Mouse (Mus musculus) kidney, adult 18-20 months (tissue): ENCODE results near the gene Apobec3.
"Not testable (repeated sequence)": the region's sequence is repeated elsewhere in the genome, so short reads cannot be mapped to it uniquely, and the experiment has no call there.

Experiments used
- DNase-seq: peaks from one replicate; pipeline ENCODE4 v3.0.0; 2021

The Apobec3 gene

DNA sequence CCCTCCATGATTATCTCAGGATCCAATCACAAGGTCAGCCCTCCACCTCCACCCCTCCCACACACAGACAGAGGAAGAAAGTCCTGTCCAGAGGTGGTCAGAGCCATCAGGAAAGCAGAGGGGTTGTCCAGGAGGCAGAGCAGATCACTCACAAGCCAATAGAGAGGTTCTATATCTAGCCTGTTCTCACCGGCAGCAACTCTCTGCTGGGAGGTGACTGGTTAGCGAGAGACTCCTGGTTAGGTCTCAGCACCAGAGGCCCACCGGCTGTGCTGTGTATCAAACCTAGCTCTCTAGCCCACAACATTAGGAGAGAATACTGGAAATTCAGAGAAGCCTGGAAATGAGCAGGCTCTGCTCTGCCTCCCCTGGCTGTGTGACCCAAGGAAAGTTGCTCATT lies 38.3 kb downstream of the Apobec3 start:
- DNase-seq = no peak

DNA sequence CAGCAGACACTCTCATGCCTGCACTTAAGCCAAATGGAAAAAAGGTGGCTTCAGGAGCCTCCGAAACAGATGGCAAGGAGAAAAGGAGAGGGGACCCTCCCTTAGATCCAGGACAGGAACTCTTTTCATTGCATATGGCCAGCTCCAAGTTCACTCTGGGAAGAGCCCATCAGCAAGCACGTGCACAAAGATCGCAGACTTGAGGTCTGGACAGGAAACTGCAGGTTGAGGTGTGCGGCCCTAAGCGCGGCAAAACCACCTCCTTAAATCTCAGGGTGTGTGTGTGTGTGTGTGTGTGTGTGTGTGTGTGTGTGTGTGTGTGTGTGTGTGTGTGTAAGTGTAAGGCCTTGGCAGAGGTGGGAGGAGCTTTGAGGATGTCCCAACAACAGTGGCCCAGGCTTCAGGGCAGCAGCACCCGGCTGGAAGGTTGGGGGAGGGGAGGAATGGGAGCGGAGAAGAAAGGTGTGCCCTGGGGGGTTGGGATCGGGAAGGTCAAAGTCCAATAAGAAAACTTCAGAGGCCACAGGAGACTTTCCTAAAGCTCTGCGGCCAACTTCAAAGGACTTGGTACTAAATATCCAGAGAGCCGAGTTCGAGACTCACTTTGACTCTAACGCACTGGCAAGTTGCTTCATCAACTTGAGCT lies 40.2 kb downstream of the Apobec3 start:
- DNase-seq = peak; percentile 50

DNA sequence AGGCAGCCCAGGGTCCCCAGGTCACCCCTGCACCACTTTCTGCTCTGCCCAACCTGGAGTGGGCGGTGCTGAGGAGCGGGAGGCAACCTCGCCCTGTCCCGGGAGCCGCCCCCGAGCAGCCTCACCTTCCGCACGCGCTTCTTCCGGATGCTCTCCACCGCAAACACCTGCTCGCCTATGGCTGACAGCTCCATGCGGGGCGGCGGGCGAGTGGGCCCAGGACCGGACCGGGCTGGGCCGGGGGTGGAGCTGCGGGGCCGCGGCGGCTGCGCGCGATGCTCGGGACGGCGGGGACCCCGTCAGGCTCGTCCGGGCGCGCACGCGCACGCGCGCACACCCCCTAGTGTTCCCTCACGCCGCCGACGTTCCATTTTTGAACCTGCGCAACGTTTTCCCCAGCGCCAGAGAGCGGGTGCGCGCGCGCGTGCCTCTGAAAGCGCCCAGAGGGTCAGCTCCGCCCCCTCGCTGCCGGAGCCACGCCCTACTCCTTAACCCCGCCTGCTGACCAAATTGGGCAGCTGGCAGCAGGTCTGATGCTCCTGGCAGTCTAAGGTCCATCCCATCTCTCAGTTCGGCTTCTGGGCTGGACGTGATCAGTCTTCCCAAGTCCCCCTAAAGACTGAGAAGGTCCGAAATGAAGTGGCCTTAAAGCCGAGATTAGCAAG lies 41.0 kb downstream of the Apobec3 start:
- DNase-seq = peak; percentile 97

DNA sequence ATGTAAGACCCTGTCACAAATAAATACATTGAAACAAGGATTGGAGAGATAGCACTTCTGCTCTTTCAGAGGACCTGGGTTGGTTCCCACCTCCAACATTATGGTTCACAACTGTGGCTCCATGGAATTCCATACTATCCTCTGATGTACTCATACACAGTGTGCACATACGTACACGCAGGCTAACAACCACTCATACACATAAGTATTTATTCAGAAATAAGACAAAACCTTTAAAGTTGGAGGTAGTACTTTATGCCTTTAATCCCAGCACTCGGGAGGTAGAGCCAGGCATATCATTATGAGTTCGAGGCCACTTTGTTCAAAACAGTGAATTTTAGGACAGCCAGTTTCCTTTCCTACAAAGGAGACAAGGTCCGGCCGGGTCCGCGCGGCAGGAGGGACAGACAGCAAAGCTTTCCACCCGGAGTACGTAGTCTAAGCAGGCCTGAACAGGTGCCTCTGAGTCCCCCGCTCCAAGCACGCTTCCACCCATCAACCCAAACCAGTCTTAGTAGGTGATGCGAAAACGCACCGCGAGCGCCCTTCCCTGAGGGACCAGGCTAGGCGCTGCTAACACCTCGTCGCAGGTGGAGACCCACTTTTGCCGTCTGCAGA lies 41.7 kb downstream of the Apobec3 start:
- DNase-seq = no peak

DNA sequence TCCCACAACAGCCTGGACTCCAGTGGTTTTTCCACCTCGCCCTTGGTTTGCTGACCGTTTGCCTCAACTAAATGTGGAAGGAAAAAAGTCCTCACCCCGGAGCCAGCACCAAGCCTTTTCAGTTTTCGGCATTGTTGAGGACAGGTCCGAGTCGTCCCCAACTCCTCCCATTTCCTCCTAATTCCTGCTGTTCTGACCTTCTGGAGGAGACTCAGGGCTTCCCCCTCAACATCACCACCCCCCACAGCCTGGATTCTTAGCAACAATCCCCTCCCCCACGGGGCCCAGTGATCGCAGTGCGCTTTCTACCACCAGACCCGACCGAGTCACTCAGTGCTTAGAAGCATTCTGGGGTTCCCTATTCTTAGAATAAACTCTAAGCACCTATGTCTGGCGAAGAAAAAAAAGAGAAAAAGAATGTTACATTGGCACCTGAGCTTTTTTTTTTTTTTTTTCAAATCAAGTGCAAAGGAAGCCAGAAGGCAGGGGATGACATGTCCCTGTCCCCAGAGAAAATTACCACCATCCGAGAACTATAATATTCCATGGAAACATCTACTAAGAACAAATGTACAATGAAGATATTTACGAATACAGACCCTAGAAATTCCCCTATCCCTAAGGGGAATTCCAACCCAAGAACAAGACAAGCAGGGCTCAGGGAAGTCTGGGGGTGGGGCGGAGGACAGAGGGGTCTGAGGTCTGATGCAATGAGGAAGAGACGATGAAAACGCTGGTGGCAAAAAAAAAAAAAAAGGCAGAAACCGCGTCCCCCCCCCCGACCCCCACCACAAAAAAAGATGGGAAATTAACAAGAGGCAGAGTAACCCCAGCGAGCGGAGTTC lies 42.4 kb downstream of the Apobec3 start:
- DNase-seq = no peak

DNA sequence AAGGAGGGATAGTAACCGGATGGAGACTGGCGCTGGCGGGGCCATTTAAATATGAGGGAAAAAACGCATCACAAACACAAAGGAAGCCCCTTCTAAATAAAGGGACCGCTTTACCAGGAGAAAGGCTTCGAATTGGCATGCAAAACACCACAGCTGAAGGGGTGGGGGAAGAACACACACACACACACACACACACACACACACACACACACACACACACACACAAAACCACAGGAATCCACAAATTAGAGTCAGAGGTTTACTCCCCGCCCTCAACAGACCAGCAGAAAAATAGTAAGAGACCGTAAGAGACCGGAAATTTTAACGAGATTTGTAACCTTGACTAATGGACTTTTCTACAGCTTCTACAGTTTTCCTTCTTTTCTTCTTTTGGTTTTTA lies 43.3 kb downstream of the Apobec3 start:
- no peak for DNase-seq

DNA sequence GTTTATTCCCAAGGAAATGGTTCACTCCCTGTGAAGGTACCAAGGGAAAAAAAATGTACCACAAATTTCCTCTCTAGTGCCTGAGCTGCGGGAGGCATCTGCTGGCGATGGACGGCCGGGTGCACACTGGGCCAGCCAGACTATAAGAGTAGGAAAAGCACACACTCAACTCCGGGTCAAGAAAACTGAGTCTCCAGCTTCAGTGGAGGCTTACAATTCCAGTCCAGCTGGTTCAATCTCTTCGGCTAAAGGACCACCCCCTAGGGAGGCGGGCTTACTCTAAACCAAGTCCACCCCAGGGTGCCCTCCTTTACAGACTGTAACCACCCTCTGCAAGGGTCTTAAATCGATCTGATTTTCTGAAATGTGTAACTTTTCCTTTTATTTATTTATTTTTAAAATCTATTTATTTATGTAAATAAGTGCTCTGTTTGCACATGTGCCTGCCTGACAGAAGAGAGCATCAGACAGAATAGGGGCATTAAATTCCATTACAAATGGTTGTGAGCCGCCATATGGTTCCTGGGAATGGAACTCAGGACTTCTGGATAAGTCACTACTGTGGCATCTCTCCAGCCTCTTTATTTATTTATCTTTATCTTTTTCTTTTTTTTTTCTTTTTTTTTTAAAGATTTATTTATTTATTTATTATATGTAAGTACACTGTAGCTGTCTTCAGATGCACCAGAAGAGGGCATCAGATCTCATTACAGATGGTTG lies 44.4 kb downstream of the Apobec3 start:
- no peak for DNase-seq

DNA sequence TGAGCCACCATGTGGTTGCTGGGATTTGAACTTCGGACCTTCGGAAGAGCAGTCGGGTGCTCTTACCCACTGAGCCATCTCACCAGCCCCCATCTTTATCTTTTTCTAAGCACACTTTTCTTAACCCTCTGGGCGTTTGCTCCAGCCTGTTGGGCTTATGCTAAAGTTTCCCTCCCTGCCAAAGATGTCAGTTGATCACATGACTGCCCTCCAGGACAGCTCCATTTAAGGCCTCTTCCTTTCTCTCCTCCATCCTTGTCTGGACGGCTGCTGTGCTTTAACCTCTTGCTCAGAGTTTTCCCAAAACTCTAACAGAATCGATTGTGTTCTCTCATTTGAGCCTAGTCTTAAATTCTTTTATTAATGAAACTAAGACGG lies 44.9 kb downstream of the Apobec3 start:
- no peak for DNase-seq

DNA sequence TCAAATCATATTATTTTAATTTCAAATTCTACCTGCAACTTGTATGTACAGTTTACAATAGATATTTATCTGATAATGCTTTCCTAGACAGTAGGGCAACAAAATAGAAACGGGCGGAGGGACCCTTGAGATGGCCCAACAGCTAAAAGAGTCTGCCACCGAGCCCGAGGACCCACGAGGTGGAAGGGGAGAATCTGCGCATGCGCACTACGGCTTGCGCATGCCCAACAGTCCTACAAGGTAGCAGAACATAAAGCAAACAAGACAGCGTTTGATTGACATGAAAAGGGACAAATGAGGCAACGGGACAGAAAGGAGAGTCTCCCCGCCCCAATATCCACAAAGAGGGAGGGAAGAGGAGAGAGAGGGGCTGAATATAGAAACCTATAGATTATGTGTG lies 47.6 kb downstream of the Apobec3 start:
- DNase-seq = no peak

DNA sequence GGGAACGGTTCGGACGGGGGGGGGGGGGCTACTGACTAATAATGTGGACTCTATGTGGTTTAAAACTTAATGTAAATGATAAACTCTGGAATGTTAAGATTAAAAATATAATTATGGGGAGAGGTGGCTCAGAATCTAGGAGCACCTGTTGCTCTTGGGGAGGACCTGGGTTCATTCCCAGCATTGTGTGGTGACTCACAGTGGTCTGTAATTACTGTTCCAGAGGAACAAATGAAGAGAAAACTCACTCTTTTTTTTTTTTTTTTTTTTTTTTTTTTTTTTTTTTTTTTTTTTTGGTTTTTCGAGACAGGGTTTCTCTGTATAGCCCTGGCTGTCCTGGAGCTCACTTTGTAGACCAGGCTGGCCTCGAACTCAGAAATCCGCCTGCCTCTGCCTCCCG lies 48.0 kb downstream of the Apobec3 start:
- not testable (repeated sequence) for DNase-seq

DNA sequence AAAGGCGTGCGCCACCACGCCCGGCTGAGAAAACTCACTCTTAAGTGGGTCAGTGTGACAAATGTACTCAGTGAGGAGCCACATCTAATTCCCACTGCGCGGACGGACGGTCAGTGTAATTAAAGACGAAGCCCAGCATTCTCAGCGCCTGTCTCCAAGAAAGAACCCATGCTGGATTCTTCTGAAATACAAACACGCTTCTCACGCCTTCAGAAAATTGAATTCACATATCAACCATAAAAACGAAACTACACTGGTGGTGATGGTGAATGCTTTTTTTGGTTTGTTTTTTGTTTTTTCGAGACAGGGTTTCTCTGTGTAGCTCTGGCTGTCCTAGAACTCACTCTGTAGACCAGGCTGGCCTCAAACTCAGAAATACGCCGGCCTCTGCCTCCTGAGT lies 48.5 kb downstream of the Apobec3 start:
- DNase-seq = no peak

DNA sequence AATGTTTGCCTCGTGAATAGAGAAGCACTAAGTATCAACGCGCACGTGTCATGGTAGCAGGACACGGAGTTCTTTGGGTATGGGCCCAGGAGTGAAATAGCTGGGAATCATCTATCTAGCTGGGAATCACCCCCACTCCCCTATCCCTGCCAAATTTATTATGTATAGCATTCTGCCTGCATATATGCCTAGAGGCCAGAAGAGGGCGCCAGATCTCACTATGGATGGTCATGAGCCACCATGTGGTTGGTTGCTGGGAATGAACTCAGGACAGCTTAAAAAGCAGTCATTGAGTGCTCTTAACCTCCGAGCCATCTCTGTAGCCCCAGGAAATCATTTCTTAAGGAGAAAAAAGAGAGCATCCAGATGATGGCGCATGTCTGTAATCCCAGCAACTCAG lies 49.5 kb downstream of the Apobec3 start:
- DNase-seq = peak; percentile 44

DNA sequence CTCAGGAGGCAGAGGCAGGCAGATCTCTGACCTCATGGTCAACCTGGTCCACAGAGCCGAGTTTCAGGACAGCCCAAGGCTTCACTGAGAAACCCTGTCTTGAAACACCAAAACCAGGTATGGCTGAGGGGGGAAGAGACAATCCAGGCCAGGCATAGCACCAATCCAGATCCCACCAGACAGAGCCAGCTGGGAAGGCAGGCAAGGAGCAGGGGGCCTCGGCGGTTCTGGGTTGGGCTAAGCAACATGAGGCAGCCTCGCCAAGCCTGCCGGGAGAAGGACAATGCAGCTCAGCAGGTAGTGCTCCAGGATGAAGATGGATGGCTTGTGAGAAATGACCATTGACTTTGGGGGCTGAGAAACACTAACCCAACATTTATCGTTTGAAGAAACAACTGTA lies 51.1 kb downstream of the Apobec3 start:
- DNase-seq = no peak

DNA sequence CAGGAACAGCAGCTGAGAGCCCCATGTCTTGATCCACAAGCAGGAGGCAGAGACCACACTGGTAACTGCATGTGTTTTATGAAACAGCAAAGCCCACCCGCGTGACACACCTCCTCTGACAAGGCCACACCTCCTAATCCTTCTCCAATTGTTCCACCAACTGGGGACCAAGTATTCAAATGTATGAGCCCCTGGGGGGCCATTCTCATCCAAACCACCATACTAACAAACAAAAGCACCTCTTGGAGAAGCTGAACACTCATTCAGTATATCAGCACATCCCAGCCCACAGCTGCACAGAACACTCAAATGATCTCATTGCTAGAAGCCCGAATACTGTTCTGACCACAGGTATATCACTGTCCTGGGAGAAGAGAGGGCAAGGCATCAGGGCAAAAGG lies 52.1 kb downstream of the Apobec3 start:
- DNase-seq = no peak

DNA sequence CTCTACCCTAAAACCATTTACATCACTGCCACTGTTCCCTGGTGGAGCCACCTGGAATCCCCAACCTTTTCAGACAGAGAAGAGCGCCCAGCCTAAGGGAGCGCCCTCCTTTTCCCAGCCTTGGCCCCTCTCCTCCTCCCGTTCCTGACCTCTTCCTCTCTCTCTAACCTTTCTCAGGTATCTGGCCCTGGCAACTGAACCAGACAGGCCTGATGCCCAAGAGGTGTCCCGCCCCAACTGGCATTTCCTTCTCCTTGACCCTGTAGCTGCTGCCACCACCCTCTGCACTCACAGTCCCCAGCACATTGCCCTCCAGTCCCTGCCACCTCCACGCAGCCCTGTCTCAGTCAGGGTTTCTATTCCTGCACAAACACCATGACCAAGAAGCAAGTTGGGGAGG lies 53.5 kb downstream of the Apobec3 start:
- DNase-seq = no peak

DNA sequence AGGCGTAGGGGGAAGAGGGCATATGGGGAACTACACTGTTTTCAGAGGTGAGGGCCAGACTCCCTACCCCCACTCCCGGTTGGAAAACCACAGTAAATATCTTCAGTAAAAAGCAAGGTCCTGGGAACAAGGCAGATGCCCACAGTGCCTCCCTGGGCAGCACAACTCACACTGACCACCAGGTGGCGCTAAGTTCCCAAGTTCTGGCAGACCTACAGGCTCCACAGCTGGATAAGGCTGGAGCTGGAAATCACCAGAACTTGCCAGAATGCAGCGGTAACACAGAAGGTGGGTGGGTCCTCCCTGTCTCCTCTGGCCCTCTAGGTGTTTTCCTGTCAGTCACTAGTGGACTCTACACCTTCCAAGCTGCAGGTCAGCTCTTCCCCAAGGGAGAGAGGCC lies 54.6 kb downstream of the Apobec3 start:
- peak; percentile 91 for DNase-seq

DNA sequence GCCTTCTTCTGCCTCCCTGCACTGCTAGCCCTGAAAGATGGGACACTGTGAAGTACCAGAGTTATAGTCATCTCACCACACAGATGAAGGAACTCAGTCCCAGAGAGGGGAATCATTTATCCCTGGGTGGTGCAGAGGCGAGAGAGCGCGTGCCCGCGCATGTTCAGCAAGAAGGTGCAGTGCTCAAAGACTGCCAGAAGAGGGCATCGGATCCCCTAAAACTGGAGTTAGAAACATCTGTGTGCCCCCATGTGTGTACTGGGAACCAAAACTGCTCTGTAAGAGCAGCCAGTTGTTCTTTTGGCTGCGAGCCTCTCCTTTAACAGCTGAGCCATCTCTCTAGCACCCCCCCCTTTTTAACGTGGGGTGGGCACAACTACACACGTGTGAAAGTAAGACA lies 55.3 kb downstream of the Apobec3 start:
- peak; percentile 58 for DNase-seq

DNA sequence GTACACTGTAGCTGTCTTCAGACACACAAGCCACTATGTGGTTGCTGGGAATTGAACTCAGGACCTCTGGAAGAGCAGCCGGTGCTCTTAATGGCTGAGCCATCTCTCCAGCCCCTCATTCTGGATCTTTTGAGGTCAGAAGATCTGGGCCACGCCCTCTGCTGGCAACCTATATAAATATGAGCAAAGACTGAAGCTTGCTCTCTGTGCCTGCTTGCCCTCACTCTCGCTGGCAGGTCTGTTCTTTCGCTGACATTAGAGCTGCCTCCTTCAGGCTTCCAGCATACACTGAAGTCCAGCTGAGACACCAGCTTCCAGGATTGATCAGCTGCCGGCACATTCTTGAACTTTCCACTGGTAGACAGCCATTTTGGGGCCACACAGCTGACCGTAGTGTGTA lies 56.2 kb downstream of the Apobec3 start:
- no peak for DNase-seq

DNA sequence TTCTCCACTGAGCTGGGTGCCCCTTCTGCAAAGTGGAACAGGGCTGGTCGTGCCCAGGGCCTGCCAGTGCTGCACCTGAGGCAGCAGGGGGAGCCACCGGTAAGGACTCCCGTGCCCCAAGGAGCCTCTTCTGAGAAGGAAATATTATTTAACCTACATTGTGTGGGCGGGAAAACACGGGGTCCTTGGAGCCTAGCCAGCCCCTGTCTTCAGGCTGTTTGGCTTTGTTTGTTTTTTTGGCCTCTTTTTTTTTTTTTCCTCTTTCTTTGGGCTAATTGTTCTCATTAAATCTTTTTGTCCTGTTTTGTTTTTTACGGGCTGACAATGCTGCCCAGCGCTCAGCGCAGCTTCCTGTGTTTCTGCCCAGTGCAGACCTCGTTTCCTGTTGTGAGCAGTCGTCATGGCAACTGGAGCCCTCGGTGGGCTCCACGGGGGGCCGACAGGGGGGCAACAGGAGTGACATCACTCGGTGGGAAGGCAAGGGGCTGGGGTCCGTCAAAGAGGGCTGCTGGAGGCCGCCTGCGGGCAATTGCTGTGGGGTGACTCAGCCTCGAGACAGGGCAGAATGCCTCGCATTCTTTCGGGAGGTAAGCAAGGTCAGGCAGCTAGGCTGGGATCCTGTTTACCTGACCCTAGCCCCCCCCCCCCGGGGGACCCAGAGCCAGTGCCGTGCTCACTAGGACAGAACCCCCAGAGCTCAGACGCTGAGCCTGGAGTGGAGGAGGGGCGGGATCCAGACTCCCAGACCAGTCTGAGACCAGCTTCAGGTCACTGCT lies 59.0 kb downstream of the Apobec3 start:
- DNase-seq = peak; percentile 77

DNA sequence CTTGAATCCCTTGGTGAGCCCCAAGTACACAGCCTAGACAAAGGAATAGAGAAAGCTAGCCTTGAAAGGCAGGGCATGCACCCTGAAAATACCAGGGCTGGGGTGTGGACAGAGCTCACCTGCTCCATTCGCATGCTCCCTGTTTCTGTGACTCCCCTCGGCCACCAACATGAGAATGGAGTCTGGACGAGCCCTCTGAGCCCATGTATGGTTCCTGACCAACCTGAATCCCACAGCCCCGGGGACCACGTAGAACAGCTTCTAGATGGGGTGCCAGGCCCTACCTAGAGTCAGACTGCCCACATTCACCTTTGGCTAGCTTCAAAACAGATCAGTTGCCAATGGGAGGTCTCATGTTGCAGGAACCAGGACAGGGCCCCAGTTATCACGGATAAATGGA lies 59.8 kb downstream of the Apobec3 start:
- no peak for DNase-seq

DNA sequence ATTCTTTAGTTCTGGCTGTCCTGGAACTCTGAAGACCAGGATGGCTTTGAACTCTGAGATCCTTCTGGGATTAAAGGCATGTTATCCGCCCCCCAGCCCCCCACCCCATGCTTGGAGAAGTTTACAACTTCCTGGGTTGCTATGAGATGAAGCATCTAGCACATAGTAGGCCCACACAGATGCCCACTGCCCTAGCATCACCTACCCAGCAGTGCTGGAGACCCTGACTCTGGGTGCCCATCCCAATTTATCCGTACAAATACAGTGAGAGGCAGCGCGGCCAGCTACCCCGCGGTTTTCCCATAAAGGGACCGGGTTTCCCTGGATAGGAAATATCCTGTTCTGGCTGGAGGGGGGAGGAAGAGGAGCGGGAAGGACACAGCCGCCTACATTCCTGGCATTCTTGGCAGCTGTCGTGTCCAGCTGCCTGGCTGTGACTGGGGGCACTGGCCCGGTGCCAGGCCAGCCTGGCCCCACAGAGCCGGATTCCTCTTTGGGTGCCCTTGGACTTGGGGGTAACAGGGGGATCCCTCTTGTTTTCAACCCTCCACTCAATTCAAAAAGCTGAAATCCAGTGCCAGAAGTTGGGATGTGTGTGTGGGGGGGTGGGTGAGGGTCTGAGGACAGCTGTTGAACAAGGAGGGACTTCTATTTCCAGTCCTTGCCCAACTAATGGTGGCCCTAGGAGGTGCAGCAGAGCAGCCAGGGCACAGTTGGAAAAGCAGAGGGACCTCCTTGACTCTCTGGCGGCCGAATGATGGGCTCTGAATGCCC lies 60.5 kb downstream of the Apobec3 start:
- peak; percentile 76 for DNase-seq
